Mouse (Mus musculus) adrenal gland, postnatal 0 days (tissue): ENCODE results near the gene Plch1. TPM values are rescaled to one million over a fixed set of nuclear protein-coding genes. Genes with fewer than 3 reads are reported as not detected.

ENCODE experiments used
- polyA plus RNA-seq: library from polyadenylated mRNA; unstranded; fragments of >200 nt; fragmentation: Nextera tagmentation; extraction: Ambion mirVana; gene quantifications from 2 replicates; pipeline ENCODE4 v1.2.1, GENCODE M21; 2015

Plch1 gene
- polyA plus RNA-seq, result 0.49 and 0.63 TPM in 2 replicates

GRCm38 (mm10) chr3:63899309-63899695, at the start of gene Plch1:
Plch1 (minus strand) TSS chr3:63899472.

GRCm38 (mm10) chr3:63928878-63929859, 29.9 kb upstream of the Plch1 start, which contains the start of gene E130311K13Rik:
E130311K13Rik (minus strand) TSS chr3:63929472.

Other genes with a start within 250 kb of the Plch1 start
- 14.7 and 18.9 TPM in 2 replicates for gene E130311K13Rik, start 30.0 kb upstream of the Plch1 start, polyA plus RNA-seq
- gene Slc33a1, start 65.3 kb upstream of the Plch1 start, polyA plus RNA-seq, result 13.5 and 22.9 TPM in 2 replicates
- gene Gmps, start 76.6 kb upstream of the Plch1 start, polyA plus RNA-seq, result 15.8 and 20.5 TPM in 2 replicates
- gene Vmn2r1, start 182.1 kb upstream of the Plch1 start, polyA plus RNA-seq, result 0.05 and 0.07 TPM in 2 replicates
- 0.04 TPM in 1 of 2 replicates, not detected in the other for gene Vmn2r2, start 242.5 kb upstream of the Plch1 start, polyA plus RNA-seq